Mouse (Mus musculus): Measurements from ENCODE around the gene Cryaa. TPM values are rescaled to one million over a fixed set of nuclear protein-coding genes. Genes with fewer than 3 reads are reported as not detected.
A peak's percentile ranks its signal among the peaks of the same experiment; 100 is the strongest.

Gene Cryaa
- total RNA-seq (2021): not detected
- long read RNA-seq, experiment 1: 0 reads
- long read RNA-seq, experiment 2: 0 reads

DNA sequence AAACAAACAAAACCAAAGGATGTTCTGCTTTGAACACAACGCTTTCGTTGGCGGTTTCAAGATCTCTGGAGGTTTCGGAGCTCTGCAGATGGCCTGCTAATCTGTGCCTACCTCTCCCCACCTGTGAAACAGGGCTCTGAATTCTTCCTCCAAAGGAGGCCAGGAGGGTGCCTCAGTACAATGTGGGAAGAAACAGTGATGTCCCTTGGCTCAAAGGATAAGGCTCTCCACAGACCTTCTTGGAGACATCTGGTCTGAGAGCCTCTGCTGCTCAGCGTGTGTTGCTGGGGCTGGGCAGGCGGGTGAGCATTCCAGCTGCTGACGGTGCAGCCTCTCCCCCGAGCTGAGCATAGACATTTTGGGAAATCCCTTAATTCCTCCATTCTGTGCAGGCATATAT is at the start of gene Cryaa:
Cryaa (plus strand) TSS at position 301 of the 400 bp plus-strand sequence.
- no peak for DNase-seq

DNA sequence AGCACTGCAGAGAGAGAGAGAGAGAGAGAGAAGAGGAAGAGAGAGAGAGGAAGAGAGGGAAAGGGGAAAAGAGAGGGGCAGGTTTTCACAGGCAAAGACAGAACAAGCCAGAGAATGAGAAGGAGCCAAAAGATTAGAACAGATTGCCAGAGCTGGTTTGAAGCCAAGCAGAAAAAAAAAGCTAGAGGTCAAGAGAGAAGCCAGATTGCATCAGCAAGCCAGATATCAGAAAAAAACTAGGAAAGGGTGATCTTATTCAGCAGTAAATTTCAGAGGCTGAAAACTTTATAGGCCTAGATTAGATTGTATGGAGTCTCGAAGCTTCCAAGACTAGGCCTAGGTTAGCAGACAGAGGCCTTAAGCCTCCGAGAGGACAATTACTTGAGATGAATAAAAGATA is 49.6 kb upstream of the Cryaa start:
- no peak for DNase-seq

DNA sequence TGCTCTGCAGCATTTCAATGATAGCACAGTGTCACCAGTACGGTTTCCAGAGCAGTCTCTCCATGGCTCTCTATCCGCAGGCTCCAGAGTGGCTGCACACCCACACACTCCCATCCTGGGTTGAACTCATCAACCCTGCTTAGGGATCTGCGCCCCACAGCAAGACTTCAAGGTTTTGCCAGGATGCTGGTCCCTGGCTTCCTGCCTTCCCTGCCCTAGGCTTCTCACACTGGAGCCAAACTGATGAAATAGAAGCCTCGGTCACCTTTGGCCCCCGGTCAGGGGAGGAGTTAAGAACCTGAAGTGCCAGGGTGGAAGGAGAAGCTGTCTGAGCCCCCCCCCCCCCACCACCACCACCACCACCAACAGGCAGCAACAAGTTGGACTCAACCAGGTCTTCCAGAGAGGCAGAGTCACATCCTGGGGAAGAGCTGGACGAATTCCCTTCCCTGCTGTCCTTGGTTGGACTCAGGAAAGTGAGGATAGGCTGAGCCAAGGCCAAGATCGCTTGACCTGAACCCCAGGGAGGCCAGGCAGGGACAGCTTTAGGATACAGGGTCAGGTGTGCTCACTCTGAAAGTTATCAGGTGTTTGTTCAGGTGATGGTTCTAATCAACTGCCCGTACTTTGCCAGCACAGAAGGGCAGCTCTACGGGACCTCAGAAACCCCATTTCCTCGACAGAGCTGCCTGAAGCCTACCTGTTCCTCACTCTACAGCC is 46.4 kb upstream of the Cryaa start:
- DNase-seq: no peak

DNA sequence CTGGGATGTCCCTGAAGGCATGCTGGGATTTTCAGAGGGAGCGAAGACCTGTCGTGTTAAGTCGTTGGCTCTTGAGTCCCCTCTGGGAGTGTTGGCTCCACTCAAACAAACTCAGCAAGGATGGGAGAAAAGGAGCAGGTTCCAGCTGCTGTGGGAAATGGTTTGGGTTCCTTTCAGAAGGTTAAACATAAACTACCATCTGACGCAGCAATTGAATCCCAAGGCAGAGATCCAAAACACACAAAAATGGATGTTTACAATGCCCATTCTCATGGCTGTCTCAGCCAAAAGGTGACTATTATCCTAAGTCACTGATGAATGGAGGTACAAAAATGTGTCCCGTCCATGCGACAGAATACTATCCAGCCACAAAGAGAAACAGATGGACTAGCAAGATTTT is 44.6 kb upstream of the Cryaa start:
- DNase-seq: no peak

DNA sequence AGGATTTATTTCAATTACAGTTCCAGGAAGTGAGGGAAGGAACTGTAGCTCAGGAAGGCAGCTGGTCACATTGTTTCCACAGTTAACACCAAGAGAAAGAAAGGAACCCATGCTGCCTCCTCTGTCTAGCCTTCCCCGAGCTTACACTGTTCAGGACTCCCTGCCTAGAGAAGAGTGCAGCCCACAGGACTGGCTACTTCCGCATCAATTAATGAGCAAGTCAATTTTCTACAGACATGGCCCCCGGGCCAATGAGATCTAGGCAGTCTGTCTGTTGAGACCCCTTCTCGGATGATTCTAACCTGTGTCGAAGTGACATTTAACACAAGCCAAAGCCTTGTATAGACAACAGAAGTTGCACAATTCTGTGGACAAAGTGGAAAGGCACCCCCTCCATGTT is 42.7 kb upstream of the Cryaa start:
- DNase-seq: no peak

DNA sequence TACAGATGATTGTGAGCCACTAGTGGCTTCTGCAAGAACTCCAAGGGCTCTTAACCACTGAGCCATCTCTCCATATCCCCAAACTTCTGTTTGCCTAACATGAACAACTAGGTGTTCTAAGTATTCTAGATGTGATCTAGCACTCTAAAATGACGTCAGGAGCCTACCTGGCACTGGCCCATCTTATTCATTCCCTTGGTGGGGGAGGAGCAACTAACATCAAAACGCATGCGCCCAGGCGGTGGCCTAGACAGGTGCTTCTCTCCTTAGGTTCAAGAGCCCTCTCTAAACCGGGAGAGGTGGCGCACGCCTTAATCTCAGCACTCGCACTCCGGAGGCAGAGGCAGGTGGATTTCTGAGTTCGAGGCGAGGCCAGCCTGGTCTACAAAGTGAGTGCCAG is 41.8 kb upstream of the Cryaa start:
- DNase-seq: no peak

DNA sequence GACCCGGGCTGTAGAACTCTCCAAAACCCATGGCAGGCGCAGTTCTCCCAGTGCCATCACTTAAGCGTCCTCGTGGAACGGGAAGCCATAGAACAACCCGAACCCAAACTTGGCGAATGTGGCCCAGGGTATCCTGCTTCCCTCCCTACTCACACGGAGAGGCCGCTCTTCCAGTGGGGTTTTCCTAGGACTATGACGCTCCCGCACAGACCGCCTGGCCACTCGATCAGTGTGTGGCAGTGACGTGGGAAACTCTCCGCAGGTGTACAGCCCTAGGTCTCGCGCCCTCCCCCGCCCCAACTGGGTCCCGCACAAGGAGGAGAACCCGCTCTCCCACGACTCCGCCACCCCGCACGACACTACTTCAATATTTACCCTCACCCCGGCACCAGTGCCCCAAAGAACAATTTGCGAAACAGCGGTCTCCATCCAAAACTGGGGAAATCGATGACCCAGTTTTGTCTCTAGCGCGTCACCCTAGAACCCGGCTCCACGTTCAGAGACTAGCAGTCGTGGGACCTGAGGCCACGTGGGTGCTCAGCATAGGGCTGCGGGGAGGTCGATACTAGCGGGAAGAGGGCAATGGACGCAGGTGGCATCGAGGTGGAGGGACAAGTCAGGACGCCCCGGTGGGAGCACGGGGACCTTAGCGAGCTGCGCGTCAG is 41.2 kb upstream of the Cryaa start:
- peak; percentile 7 to 40 for DNase-seq

DNA sequence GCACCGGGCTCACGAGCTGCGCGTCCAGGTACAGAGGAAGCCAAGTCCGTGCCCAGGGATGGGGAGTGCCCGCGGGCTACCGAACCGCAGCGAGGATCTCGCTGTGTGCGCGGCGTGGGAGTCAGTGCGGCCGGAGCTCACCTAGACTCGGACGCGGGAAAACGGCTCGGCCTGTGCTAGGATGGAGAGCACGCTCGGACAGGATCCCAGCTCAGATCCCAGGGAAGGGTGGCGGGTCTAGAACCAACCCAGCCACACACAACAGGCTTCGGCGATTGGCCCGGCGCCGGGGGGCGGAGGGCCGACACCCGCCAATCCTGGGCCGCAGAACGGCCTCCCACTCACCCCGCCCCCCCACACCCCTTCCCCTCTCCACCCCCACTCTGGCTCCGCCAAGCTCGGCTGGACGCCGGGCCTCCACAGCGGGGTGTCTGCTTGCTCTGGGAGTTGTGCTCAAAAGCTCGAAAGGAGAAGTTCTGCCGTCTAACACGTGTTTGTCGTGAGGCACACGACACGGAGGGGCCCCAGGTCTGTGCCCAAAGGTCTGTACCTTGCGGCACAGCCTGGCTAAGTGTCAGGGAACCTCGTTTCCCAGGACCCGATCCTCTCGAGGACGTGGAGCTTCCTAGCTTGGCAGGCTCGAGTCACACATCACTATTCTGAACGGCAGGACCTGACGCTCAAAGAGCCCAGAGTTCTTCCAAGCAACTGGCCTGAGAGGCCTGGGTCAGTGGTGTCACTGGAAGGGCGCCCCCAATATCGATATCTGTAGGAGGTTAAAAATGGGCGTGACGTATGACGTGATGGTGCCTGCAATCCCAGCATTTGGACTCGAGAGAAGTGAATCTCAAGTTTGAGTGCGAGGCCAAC is 40.4 kb upstream of the Cryaa start, which contains the start of gene Cbs:
Cbs (minus strand) TSS at position 297 of the 870 bp plus-strand sequence.
- peak; percentile 87 to 89 for DNase-seq

DNA sequence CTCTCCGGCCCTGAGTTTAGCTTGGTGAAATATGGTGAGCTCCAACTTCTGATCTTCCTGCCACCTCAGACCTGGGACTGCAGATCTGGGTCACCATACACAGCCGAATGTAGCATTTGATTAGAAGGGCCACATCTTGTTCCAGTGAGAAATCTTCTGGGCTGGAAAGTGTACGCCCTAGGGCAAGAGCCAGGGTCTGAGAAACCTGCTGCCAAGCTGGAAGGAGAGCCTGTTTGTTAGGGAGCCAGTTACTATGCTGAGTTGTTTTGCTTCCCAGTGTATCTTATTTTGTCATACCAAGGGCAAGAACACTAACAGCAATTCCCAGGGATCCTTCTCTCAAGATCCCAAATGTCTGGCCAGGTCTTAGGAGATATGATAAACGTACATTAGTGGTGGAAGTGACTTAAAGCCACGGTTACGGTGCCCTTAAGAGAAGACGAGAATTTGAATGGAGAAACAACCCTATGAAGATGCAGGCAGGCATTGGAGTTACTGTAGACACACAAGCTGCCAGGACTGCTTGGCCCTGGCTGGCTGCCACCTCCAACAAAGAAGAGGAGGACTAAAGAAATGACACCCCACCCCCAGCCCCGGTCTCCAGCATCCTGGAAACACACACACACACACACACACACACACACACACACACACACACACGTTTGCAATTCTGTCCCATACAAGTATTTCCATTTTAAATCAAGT is 39.6 kb upstream of the Cryaa start:
- peak; percentile 17 to 60 for DNase-seq

DNA sequence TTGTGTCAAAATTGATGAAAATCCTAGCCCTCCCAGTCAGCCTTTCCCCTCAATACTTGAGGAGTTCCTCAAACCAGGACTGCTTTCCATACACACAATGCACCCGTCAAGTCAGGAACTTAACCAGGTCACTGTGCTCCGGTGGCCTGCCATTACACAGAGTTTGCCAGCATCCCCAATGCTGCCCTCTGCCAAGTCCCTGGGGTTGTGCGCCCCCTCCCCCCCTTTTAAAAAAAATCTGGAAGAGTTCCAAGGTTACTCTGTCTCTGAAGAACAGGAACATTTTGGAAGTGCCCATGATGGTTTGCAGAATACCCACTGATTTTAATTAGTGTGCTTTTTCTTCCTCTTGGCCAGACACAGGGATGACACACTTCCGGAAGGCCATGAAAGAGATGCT is 38.0 kb upstream of the Cryaa start:
- DNase-seq: peak in 1 of 2 experiments; percentile 15

DNA sequence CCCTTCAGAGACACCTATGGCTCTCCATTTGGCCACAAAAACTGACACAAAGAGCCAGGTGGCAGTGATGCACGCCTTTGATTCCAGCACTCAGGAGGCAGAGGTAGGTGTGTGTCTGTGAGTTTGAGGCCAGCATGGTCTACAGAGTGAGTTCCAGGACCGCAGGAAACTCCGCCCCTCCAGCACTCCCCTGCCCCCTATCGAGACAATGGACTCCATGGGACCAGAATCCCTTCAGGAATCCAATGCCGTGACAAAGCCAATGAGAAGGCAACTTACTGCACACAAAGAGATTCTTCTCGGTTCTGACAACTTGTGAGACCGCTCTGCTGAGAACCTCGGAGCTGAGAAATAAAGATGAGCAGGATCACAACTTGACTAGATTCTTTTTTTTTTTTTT is 35.3 kb upstream of the Cryaa start:
- DNase-seq: no peak

DNA sequence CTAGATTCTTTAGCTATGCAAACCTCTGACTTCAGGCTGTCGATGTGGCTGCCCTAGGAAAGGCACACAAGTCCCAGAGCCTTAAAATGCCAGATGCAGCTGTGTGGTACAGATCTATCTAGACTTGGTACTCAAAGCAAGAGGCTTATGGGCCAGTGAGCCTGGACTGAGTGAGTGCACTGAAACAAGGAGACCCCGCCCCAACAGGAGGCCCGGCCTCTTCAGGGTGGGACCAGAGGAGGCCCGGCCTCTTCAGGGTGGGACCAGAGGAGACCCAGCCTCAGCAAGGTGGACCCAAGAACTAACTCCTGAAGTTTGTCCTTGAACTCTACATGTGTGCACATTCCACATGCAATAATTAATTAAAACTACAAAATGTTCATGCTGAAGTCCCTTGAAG is 34.7 kb upstream of the Cryaa start:
- no peak for DNase-seq

DNA sequence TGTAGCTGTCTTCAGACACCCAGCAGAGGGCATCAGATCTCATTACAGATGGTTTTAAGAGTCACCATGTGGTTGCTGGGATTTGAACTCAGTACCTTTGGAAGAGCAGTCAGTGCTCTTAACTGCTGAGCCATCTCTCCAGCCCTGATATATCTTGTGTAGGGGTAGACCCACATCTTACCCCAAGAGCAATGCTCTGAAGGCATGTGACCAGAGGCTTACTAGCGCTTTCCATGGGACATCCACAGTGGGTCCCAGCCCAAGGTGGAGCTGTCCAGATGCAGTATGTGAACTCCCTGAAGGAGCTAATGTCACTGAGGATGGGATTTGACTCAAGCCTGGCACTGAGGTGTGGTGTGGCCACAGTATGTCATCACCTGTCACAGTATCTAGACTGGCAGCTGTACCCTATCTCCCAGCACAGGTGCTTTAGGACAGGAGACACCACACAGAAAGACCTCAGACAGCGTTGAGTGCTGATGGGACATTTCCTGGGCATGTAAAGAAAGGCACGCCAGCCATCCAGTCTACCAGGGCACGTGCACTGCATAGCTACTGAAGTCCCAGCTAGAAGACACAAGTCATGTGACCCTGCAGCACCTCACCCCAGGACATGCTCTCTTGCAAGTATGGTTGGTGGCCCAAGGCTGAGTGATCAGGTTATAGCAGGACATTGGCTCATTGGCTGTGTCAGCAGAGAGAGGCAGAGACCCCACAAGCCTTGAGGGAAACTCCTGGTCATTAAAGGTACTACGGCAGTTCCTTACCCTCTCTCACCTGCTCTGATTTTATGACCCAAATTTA is 31.2 kb upstream of the Cryaa start:
- no peak for DNase-seq

DNA sequence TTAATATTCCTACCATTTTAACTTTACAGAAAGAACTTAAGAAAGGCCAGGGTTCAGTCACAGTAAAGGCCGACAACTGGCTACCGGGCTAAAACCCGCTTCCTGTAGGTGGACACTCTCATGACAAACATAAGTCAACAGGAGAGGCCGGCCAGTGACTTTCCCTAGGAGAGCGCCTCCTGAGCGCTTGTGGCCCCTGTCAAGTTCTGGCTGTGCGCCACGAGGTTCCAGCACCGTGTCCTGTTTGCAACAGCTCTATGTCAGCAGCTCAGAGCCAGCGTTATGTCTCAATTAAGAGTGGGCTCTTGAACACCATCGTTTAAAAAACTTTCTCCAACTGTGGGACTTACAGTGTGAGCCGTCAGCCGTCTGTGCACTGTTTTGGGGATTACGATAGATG is 25.5 kb upstream of the Cryaa start:
- DNase-seq: no peak

DNA sequence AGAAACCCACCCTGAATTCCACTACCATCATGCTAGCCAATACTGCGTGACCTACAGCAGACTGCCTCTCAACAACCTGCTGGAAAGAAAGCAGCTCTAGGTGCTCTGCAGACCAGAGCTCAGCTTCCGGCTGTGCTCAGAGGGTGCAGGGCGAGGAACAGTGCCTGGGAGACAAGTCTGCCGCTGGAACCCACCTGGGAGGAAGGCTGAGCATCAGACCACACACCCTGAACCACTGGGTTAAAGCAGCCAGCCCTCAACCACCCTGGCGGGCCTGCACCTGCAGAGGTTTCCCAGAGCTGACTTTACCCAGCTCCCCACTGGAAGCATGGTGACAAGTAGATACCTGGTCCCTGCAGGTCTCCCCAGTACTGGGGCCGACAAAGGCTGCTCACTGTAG is 24.3 kb upstream of the Cryaa start:
- no peak for DNase-seq

DNA sequence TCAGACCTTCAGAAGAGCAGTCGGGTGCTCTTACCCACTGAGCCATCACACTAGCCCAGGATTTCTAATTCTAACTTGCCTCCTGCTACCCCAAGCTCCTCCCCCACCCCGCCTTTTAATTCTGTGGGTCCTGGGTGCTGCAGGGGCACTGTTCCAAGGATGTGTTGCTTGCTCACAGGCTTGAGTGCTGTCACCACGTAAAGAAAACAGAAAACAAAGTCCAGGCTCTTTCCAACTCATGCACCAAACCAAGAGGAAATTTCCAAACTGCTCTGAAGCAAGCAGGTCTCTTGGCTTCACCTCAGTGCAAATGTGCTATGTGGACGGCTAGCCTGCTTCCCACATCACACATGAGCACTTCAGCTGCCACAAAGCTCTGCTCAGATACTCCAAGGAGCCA is 22.2 kb upstream of the Cryaa start:
- DNase-seq: peak; percentile 22 to 46

DNA sequence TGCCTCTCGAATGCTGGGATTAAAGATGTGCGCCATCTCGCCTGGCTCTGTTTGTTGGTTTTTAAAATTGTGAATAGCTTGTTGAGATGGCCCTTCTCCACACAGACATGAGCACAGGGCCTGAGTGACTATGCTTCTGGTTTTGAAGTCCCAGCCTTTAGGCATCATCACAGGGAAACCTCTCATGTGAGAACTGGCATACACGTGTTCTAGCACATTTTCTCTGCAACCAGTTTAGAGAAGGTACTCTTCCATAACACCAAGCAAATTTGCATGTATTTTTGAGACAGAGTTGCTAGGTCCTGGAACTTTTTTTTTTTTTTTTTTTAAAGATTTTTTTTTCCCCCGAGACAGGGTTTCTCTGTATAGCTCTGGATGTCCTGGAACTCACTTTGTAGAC is 20.9 kb upstream of the Cryaa start:
- DNase-seq: no peak

DNA sequence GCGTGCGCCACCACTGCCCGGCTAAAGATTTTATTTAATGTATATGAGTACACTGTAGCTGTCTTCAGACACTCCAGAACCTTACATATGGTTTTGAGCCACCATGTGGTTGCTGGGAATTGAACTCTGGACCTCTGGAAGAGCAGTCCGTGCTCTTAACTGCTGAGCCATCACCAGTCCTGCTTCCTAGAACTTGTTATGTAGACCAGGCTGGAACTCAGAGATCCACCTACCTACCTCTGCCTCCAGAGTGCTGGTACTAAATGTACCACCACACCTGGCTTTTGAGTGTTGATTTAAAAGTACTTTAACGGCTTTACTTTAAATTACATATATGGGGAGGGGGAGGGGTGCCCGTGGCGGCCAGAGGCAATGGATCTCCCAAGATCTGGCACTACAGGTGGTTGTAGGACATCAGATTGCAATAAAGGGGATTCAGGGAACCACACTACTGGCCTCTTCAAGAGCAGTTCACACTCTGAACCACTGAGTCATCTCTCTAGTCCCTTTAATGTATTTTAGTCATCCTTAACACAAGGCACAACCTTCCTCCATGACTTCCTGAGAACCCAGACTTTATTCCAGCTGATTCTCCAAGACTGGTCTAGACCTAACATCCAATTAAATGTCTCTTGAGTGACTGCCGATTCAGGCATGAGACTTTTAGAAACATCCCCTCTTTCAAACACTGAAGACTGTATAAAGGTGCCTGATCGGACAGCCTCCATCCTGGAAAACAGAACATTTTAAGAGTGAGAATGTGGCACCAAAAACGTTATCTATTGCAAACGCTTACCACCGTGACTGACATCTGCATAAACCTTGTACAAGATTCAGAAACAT is 20.2 kb upstream of the Cryaa start:
- DNase-seq: no peak

DNA sequence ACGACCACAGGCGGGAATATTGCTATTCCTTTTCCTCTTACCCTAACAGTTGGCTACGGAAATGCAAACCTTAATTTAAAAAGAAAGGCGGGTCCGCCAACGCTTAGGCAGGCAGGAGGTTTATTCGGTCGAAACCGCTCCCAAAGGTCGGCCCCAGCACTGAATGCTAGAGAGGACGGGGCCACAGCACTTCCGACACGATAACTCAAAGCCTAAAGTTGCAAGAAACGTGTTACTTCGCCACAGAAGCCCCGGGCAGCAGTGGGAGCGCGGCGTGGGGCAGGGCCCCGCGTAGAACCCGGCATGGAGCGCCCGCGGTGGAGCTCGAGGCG is 19.5 kb upstream of the Cryaa start:
- DNase-seq: no peak

DNA sequence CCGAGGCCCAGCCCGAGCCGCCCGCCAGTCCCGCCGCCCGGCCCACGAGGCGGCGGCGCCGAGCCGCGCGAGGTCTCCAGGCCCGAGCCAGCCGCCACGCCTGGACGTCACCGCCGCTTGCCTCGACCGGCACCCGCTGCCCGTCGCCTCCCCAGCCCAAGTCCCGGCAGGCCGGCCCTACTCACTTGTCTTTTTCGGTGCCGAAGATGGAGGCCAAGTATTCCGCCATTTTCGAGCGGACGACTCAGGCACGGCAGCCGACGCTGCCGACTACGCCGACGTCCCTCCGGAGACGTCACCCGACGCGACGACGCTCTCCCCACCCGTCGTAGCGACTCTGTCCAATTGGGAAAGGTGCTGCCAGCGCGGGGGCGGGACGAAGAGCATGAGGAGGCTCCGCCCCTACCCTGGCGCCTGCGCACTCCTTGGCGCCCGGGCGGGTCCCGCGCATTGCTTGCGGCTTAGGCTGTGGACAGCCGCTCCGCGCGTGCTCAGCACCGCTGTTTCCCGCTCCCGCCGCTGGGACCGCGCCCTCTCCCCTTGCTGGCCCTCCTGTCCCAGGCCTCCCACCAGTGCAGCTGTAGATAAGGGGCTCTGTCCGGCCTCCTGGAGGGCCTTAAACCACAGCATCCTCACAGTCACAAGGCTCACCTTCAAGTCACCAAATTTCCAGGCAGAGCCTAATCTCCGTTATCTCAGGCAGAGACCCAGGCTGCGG is 19.0 kb upstream of the Cryaa start, which contains the start of gene U2af1:
U2af1 (minus strand) TSS at position 425 of the 718 bp plus-strand sequence.
- DNase-seq: peak; percentile 98
